Mouse (Mus musculus) hindlimb bud, embryonic 11.5 days (tissue): Measurements from ENCODE around the gene Sacm1l.

Source experiments
- DNase-seq: peaks from one replicate; pipeline ENCODE4 v3.0.0-alpha.2; 2012; ENCODE audit warnings: low read depth, low spot score; ENCODE audit errors: extremely low spot score

The Sacm1l gene

GRCm38 (mm10) chr9:123554599-123554998 lies 25.0 kb downstream of the Sacm1l start:
- no peak for DNase-seq

- no peak for DNase-seq
These were observed 48.0 kb downstream of the Sacm1l start for GRCm38 (mm10) chr9:123577360-123578192.

- no peak for DNase-seq
These were observed 59.8 kb downstream of the Sacm1l start for GRCm38 (mm10) chr9:123589240-123589910.

- no peak for DNase-seq
These were observed 65.6 kb downstream of the Sacm1l start for GRCm38 (mm10) chr9:123595194-123595593.

GRCm38 (mm10) chr9:123596910-123597309 lies 67.4 kb downstream of the Sacm1l start:
- DNase-seq: no peak

- DNase-seq: no peak
These were observed 67.8 kb downstream of the Sacm1l start for GRCm38 (mm10) chr9:123597376-123597775.

- no peak for DNase-seq
These were observed 72.0 kb downstream of the Sacm1l start for GRCm38 (mm10) chr9:123601529-123601928.

GRCm38 (mm10) chr9:123620311-123621098 lies 90.9 kb downstream of the Sacm1l start:
- DNase-seq: no peak

- DNase-seq: no peak
These were observed 95.2 kb downstream of the Sacm1l start for GRCm38 (mm10) chr9:123624741-123625140.

- no peak for DNase-seq
These were observed 96.3 kb downstream of the Sacm1l start for GRCm38 (mm10) chr9:123625821-123626220.

GRCm38 (mm10) chr9:123631666-123632065 lies 102.1 kb downstream of the Sacm1l start:
- no peak for DNase-seq

- no peak for DNase-seq
These were observed 102.7 kb downstream of the Sacm1l start, which contains the start of gene Slc6a20b for GRCm38 (mm10) chr9:123632281-123632680. Gene Slc6a20b, minus strand, starts transcription at chr9:123632565.

GRCm38 (mm10) chr9:123632993-123633392 lies 103.4 kb downstream of the Sacm1l start:
- DNase-seq: no peak

- DNase-seq: no peak
These were observed 107.2 kb downstream of the Sacm1l start for GRCm38 (mm10) chr9:123636771-123637170.

GRCm38 (mm10) chr9:123638231-123638630 lies 108.7 kb downstream of the Sacm1l start:
- DNase-seq: no peak

- DNase-seq: no peak
These were observed 109.1 kb downstream of the Sacm1l start for GRCm38 (mm10) chr9:123638668-123639089.

- DNase-seq: no peak
These were observed 110.5 kb downstream of the Sacm1l start for GRCm38 (mm10) chr9:123640106-123640505.
